ENCODE assay signal across 7 mouse cellular contexts in the genomic region with DNA sequence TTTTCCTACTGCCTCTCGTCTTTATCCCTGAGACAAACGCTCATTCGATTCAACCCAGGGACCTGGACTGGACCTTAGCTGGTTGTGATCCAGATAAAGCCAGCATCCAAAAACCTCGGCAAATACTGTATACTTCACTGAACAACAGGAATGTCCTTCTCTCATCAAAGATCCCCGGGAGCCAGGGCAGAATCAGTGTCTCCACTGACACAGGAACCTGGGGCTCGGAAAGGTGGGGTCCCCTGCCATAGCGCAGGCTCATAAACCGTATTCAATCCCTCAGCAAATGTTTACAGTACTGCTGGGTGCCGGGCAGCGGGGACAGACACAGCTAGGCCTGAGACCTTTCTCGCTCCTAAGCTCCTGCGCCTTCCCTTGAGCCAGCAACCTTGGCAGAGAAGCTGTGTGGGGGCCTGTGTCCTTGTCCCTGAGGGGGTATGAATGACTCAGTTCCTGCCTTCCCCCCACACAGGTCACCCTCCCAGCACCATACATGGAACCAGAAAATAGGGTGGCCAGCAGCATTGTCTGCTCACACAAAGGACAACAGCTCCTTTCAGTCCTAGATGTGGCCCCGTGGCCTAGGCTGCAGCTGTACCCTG. TPM values are rescaled to one million over a fixed set of nuclear protein-coding genes. Genes with fewer than 3 reads are reported as not detected.
DNase-seq lines count a peak whose midpoint lies in the region; ATAC-seq and TF ChIP-seq lines count a peak whose summit lies in the region.

No protein-coding gene starts in this region.

- H3K27me3 ChIP-seq in hindbrain, embryonic 16.5 days (replicated peaks; ENCODE audit: control insufficient read depth, insufficient read depth, low read length): no peaks in the 10 kb centered on the region
- H3K27me3 ChIP-seq in neural tube, embryonic 15.5 days (replicated peaks): no peaks in the 10 kb centered on the region

- TF ChIP-seq POLR2A in cortical plate, adult 2 months (IDR thresholded peaks at IDR 0.05; ENCODE audit: extremely low read depth, insufficient read depth, low read length): no peak

- ATAC-seq in hindbrain, embryonic 16.5 days: no peak; the same call in 1 of the 2 replicates
- no peak for ATAC-seq in neural tube, embryonic 15.5 days (ENCODE audit: low FRiP score)
- ATAC-seq in megakaryocyte progenitor cell, adult 5-6 weeks (replicated peaks; ENCODE audit: poor library complexity): no peak

- intact Hi-C loops in left cerebral cortex, adult 2 months (cut with DNase I): no loop called here
- intact Hi-C loops in left cerebral cortex, postnatal 4 days (cut with DNase I): no loop called here

- peak overlapping the region; percentile 40; the same call in 1 of the 2 replicates for H3K9ac ChIP-seq in hindbrain, embryonic 16.5 days (ENCODE audit: low read depth, low read length)
- H3K9ac ChIP-seq in neural tube, embryonic 15.5 days (replicated peaks): 0 out of 2 replicates have a peak overlapping the region, but pooled peaks have one; percentile 14

- no peaks in the 10 kb centered on the region for H3K4me1 ChIP-seq in cortical plate, adult 2 months (ENCODE audit: control insufficient read depth, insufficient read depth, low read length)
- no peaks in the 10 kb centered on the region; the same call in 1 of the 2 replicates for H3K4me1 ChIP-seq in hindbrain, embryonic 16.5 days (ENCODE audit: control insufficient read depth, insufficient read depth, low read depth, low read length)
- H3K4me1 ChIP-seq in neural tube, embryonic 15.5 days: 0 out of 2 replicates have a peak, but pooled peaks cover 5% of the 10 kb centered on the region

- 34% methylated on average over 13 of the region's 13 CpGs for WGBS in hindbrain, embryonic 16.5 days
- 50% methylated on average over 13 of the region's 13 CpGs for WGBS in neural tube, embryonic 15.5 days

- no peak overlapping the region for H3K4me2 ChIP-seq in hindbrain, embryonic 16.5 days (ENCODE audit: low read length)
- H3K4me2 ChIP-seq in neural tube, embryonic 15.5 days: no peak overlapping the region

- peak overlapping the region; percentile 52; the same call in 1 of the 2 replicates for H3K27ac ChIP-seq in left cerebral cortex, adult 2 months
- H3K27ac ChIP-seq in cortical plate, adult 2 months (ENCODE audit: insufficient read depth, low read length): peak overlapping the region; percentile 60
- H3K27ac ChIP-seq in hindbrain, embryonic 16.5 days (ENCODE audit: low read depth, low read length): peak overlapping the region; percentile 13
- H3K27ac ChIP-seq in neural tube, embryonic 15.5 days (replicated peaks): peak overlapping the region; percentile 33; the same call in 1 of the 2 replicates

- H3K4me3 ChIP-seq in left cerebral cortex, adult 2 months: no peak overlapping the region
- H3K4me3 ChIP-seq in cortical plate, adult 2 months (ENCODE audit: insufficient read depth, low read length): no peak overlapping the region
- H3K4me3 ChIP-seq in hindbrain, embryonic 16.5 days (ENCODE audit: low read length): no peak overlapping the region
- H3K4me3 ChIP-seq in neural tube, embryonic 15.5 days (replicated peaks): no peak overlapping the region

- no peak for TF ChIP-seq CTCF in left cerebral cortex, adult 2 months (IDR thresholded peaks at IDR 0.05)
- TF ChIP-seq CTCF in cortical plate, adult 2 months (IDR thresholded peaks at IDR 0.05; ENCODE audit: extremely low read depth, insufficient read depth, low read length): no peak

- DNase-seq in left cerebral cortex, adult 2 months (ENCODE audit: extremely low spot score in 1 of 2, low spot score in 2 of 2): no peak
- no peak for DNase-seq in left cerebral cortex, postnatal 4 days
- no peak for DNase-seq in B cell, adult 2 months

- H3K9me3 ChIP-seq in hindbrain, embryonic 16.5 days (ENCODE audit: control insufficient read depth, low read length): no peaks in the 10 kb centered on the region
- no peaks in the 10 kb centered on the region for H3K9me3 ChIP-seq in neural tube, embryonic 15.5 days (replicated peaks)

- H3K36me3 ChIP-seq in hindbrain, embryonic 16.5 days (ENCODE audit: control insufficient read depth, insufficient read depth, low read length): peaks cover 6% of the 10 kb centered on the region; the same call in 1 of the 2 replicates
- H3K36me3 ChIP-seq in neural tube, embryonic 15.5 days: peaks cover 19% of the 10 kb centered on the region

RNA-seq across cellular contexts. Expression of a gene that starts 23.1 kb away (rescaled TPM):
- 10 to 100 TPM; 11.8 to 12.6 TPM for total RNA-seq in left cerebral cortex, adult 2 months (2021)
- total RNA-seq in left cerebral cortex, postnatal 4 days (2021): 10 to 100 TPM; 16.8 to 18.7 TPM
- polyA plus RNA-seq in cortical plate, adult 2 months (2012; rRNA removed): 13.2 and 13.3 TPM in 2 replicates
- 25.7 and 28.2 TPM in 2 replicates for polyA plus RNA-seq in hindbrain, embryonic 16.5 days (2015; fragmentation: Nextera tagmentation; extraction: Ambion mirVana)
- 23.7 and 38.8 TPM in 2 replicates for polyA plus RNA-seq in neural tube, embryonic 15.5 days (2015; fragmentation: Nextera tagmentation; extraction: Ambion mirVana)
- 96.7 and 112 TPM in 2 replicates for total RNA-seq in megakaryocyte progenitor cell, adult 5-6 weeks (2015)
- total RNA-seq in megakaryocyte progenitor cell, adult 5-6 weeks (2017): 126 and 160 TPM in 2 replicates

Comparison
In these comparisons a context has a peak if more than half of its experiments do, and no peak if none do; other contexts are left out.
1. RNA of a gene that starts 23.1 kb away (total RNA-seq): 96.7 to 160 TPM in megakaryocyte progenitor cell, adult 5-6 weeks; 16.8 to 18.7 TPM in left cerebral cortex, postnatal 4 days and 11.8 to 12.6 TPM in left cerebral cortex, adult 2 months; every median in the first group is over 4 times any median in the second.
2. Peak in every context shown above with its lines, with median percentiles within 50 percentile points of each other: H3K27ac ChIP-seq.